Mouse (Mus musculus) T-helper 1 cell (primary cell): ENCODE measurements around the gene Tet3.

Experiments
- in situ Hi-C: fragments of 300-600 bp; cut with MboI, MseI; formaldehyde crosslinking; loops from one replicate; pipeline ENCODE4 v1.15.1; 2025; ENCODE audit warnings: high pct_unique_total_duplicates

Tet3 gene

DNA sequence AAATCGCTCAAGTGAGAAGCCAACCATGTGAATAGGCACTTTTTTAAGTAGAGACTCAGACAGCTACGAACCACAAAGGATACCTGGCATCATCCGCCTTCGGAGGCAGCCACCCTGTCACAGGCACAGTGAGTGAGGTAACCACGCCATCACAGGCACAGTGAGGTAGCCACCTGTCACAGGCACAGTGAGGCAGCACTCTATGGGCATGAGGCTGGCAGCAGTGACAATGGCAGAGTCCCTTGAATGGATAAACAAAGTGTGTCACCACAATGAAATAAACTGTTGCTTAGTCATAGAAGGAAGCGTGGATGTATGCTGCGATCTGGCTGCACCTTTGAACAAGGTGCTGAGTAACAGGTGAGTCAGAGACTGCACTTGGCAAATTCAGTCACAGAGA is 19.7 kb upstream of the Tet3 start:
- in situ Hi-C loops = no loop called here

GRCm38 (mm10) chr6:83478217-83478616 is 19.3 kb upstream of the Tet3 start:
- in situ Hi-C loops = no loop called here

- in situ Hi-C loops = no loop called here
Measured at GRCm38 (mm10) chr6:83475431-83475830, 16.5 kb upstream of the Tet3 start.

GRCm38 (mm10) chr6:83473240-83473639 is 14.4 kb upstream of the Tet3 start:
- in situ Hi-C loops = no loop called here

- in situ Hi-C loops = no loop called here
Measured at GRCm38 (mm10) chr6:83471739-83472138, 12.9 kb upstream of the Tet3 start.

GRCm38 (mm10) chr6:83464011-83464410 is 5.1 kb upstream of the Tet3 start:
- in situ Hi-C loops = no loop called here

- in situ Hi-C loops = no loop called here
Measured at GRCm38 (mm10) chr6:83456984-83457810, 1.7 kb downstream of the Tet3 start.

- in situ Hi-C loops = no loop called here
Measured at GRCm38 (mm10) chr6:83456131-83456983, 2.5 kb downstream of the Tet3 start.

DNA sequence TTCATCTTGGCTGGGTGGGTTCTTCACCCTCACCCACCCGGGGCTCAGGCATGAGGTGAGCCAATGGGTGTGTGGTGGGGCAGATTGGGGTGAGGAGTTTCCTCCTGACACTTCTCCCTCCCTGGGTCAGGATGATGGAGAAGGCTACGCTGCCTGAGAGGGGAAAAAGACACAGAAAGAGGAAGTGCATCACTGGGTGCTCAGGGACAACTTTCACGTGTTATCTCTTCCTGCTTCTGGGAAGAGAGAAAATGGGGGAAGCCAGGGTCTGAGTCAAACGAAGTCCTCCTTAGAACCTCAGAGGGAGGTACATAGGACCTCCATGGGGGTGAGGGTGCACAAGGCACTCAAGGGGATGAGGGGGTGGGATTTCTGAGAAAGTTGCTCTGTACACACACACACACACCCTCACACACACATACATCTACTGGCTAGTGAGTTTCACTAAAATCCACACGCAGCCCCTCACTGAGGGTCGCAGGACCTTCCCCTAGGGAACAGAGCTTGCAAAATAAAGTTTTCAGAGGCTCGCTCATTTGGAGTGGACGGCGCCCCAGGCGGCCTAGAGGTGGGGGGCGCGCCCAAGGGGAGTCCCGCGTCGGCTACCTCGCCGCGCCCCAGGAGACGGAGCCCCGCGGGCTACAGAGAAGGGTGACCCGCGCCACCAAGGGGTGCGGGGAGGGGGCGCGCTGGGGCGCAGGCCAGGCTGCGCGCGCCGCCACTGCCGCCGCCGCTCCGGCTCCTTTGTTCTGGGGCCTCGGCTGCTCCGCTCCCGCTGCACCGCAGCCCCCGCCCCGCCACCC is 3.4 kb downstream of the Tet3 start:
- in situ Hi-C loops = no loop called here

DNA sequence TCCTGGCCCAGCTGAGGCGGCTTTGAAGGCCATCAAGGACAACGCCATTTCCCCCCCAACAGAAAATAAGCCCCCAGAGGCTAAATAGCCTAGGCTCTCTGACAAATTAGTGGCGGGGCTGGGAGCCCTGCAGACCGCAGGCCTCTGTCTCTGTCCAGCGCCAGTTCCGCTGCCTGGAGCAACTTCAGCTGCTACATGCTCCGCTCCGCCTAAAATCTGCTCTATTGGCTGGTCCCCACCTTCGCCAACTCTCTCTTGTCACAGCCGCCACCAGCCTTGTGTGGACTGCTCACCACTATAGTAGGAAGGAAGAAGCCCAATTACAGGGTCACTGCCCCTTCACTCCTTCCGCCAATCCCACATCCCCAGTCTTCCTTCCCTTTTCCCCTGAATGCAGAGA is 5.2 kb downstream of the Tet3 start:
- in situ Hi-C loops = no loop called here

DNA sequence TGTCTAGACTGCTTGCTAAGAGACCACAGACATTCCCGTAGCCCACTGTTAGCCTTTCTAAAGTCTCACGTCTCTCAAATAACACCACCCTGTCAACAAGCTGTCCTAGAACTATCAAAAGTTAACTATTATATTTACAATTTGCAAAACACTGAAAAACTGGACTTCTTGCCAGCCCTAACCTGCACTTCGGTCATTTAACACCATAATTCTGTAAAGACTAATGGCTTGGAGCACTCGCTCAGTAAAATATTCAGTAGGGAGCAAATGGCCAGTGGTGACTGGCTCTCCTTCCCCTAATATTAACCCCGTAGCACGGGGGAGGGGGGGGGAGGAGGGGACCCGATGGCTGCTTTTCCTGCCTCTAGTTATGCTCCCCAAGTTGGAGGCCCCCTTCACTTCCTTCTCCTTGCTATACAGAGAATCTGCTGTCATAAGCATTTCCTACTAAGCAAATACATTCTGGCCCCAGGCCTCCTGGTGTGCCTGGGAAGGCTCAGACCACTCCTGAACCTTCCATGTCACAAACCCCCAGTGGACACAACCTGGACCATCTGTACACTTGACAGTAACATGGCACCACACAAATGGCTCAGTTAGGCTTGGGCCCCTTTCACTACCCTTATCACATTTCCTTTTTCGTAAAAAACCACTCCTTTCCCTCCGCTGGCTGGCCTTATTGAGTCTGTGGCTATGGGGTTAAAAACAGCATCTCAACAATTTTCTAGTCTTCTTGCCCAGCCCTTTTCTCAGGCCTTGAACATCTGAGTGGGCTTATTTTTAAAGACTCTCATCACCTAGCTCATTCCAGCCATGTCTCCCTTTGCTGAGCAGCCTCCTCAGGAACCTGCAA is 8.2 kb downstream of the Tet3 start:
- in situ Hi-C loops = no loop called here

- in situ Hi-C loops = loop anchor here (5.0 kb wide), 1 partner anchor 37 kb away; no protein-coding TSS in a partner anchor
Measured at GRCm38 (mm10) chr6:83449440-83449839, 9.4 kb downstream of the Tet3 start.

DNA sequence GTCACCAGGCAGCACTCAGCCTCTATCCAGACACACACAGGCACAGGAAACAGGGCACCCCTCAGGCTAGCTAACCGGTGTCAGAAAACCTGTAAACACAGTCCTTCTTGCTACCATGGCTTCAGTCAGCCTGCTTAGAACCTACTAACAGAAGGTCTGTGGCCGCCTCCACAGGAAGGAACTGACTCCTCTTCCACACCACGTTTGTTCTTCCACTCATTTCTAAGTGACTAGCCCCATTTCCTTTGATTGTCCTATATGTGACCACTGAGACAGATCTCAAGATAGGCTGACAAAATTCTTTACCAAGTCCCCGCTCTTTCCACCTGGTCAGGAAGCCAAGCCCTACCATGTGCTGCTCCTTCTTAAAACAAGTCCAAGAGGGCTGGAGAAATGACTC is 10.0 kb downstream of the Tet3 start:
- in situ Hi-C loops = loop anchor here (5.0 kb wide), 1 partner anchor 37 kb away; no protein-coding TSS in a partner anchor

GRCm38 (mm10) chr6:83447031-83447430 is 11.9 kb downstream of the Tet3 start:
- in situ Hi-C loops = loop anchor here (5.0 kb wide), 1 partner anchor 35 kb away; no protein-coding TSS in a partner anchor

DNA sequence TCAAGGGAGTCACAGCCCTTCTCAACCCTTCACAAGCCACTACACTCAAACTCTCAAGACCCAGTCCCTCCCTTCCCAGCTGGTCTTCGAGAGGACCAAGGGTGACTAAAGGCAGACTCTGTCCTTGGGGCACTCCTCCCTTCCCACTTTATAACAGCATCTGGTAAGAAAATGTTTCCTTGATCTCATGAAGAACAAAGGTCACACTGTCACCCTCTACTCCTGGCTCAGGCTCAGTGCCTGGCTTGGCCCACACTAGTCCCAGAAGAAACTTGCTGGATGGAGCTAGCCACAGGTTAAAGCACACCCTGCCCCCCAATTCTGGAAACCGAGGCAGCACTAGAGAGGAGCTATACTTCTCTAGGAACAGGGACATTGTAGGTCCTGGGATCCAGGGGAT is 13.1 kb downstream of the Tet3 start:
- in situ Hi-C loops = loop anchor here (5.0 kb wide), 1 partner anchor 33 kb away; no protein-coding TSS in a partner anchor

GRCm38 (mm10) chr6:83443441-83444340 is 15.2 kb downstream of the Tet3 start:
- in situ Hi-C loops = no loop called here

GRCm38 (mm10) chr6:83442639-83443038 is 16.2 kb downstream of the Tet3 start:
- in situ Hi-C loops = no loop called here

DNA sequence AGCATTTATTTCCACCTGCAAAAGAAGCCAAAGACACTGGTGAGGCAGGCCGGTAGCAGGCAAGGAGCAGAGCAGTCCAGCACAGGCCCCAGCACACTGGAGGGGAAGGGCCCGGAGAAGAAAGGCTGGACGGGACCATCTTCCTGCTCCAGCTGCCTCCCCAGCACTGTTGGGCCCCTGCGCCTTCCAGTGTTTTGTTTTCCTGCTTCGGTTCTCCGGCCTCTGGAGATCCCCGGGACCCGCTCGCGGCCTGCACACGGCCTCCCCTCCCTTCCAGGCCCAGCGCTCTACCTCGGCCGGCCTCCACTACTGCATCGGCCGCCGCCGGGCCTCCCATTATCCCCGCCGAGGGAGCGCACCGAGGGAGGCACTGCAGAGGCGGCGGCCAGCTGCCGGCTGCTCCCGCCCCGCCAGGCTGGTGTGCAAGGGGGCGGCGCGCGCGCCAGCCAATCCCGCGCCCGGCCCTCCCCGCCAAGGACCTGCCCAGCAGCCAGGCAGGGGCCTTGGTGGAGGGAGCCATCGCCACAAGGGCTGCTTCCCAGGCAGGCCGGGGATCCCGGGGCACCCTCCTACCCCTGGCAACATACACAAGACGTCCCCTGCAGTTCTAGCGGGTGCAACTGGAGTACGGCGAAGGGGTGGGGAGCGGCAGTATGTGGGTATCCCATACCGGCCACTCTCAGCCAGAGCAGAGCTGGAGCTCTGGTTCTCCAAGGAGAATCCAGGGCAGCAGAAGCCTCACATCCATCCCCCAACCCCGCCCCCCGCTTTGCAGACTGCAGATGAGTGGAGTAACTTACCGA is 17.4 kb downstream of the Tet3 start:
- in situ Hi-C loops = no loop called here
